Mouse (Mus musculus): Measurements from ENCODE around the gene Ubr2. TPM values are rescaled to one million over a fixed set of nuclear protein-coding genes. Genes with fewer than 3 reads are reported as not detected.

Ubr2 gene
- polyA plus RNA-seq, 1 experiment from 2014 or later: 23.0 TPM

DNA sequence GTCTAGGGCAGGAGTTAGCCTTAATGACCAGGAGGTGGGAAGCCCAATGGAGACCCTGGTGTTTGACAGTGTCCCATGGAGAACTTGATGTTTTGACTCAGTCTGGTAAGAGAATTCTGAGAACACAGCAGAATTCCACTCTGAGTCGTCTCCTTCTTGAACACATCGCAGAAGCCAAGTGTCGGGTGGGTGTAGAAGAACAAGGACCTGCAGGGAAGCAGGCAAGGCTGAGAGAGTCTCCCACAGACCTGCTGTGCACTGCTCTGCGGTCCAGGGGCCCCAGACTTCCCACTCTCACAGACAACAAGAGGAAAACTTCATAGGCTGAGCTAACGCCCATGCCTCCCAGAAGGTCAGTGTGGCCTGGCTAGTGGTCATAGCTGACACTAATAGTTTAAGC, 82.6 kb downstream of the Ubr2 start:
- no peak overlapping the region for H3K4me2 ChIP-seq (ENCODE audit: low read depth, low read length)
- WGBS: 96% methylated on average over 5 of the region's 5 CpGs
- H3K4me3 ChIP-seq (ENCODE audit: low read depth, low read length): no peak overlapping the region
- H3K36me3 ChIP-seq (ENCODE audit: control insufficient read depth, insufficient read depth, low read length): peaks cover 24% of the 10 kb centered on the region
- no peak for ATAC-seq (ENCODE audit: low read depth)
- no peaks in the 10 kb centered on the region for H3K9me3 ChIP-seq (ENCODE audit: control insufficient read depth, low read length)
- H3K27me3 ChIP-seq (ENCODE audit: control insufficient read depth, insufficient read depth, low read length): no peaks in the 10 kb centered on the region
- H3K9ac ChIP-seq (replicated peaks; ENCODE audit: low read depth, low read length): no peak overlapping the region
- no peaks in the 10 kb centered on the region for H3K4me1 ChIP-seq (ENCODE audit: control insufficient read depth, insufficient read depth, low read length)
- H3K27ac ChIP-seq (ENCODE audit: low read depth, low read length): no peak overlapping the region

DNA sequence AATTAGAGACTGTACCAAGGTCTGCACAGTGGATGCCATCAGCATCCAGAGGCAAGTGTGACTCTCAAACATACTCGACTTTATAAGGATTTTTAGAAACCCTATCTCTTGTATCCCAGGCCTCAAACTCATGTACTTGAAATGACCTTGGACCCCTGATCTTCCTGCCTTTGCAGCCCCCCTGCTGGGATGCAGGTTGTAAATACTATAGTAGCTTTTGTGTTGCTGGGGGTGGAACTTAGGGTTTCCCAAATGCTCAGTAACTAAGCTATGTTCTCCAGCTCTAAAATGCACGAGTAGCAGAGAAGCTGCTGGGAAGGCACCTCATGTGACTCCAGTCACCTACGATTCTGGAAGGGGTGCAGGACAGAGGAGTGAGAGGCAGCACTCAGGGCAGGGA, 83.4 kb downstream of the Ubr2 start:
- Histone ChIP-seq H3K27ac (ENCODE audit: low read depth, low read length) (no peak overlapping the region), H3K9me3 (ENCODE audit: control insufficient read depth, low read length) (no peaks in the 10 kb centered on the region), H3K4me2 (ENCODE audit: low read depth, low read length) (no peak overlapping the region), H3K4me1 (ENCODE audit: control insufficient read depth, insufficient read depth, low read length) (no peaks in the 10 kb centered on the region), H3K9ac (replicated peaks; ENCODE audit: low read depth, low read length) (no peak overlapping the region), H3K4me3 (ENCODE audit: low read depth, low read length) (no peak overlapping the region), H3K36me3 (ENCODE audit: control insufficient read depth, insufficient read depth, low read length) (peaks cover 17% of the 10 kb centered on the region), H3K27me3 (ENCODE audit: control insufficient read depth, insufficient read depth, low read length) (no peaks in the 10 kb centered on the region)
- 51% methylated on average over 3 of the region's 3 CpGs for WGBS
- no peak for ATAC-seq (ENCODE audit: low read depth)

DNA sequence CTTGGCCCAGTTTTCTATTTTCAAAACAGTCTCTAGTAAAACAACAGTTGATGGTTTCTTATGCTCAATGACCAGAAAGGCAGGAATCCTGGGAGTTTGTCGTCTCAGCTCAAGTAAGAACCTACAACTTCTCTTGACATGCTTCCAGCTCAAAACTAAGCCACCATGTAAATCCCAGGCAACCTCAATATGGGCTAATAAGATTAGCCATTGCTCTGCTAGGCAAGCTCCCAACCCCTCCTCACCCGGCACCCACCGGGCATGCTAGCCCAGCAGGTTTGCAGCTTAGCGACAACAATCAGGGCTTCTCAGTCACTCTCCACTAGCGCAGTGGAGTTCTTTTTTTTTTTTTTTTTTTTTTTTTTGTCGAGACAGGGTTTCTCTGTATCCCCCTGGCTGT, 84.2 kb downstream of the Ubr2 start:
- Histone ChIP-seq H3K9ac (replicated peaks; ENCODE audit: low read depth, low read length) (no peak overlapping the region), H3K27ac (ENCODE audit: low read depth, low read length) (no peak overlapping the region), H3K9me3 (ENCODE audit: control insufficient read depth, low read length) (no peaks in the 10 kb centered on the region), H3K27me3 (ENCODE audit: control insufficient read depth, insufficient read depth, low read length) (no peaks in the 10 kb centered on the region), H3K4me3 (ENCODE audit: low read depth, low read length) (no peak overlapping the region), H3K4me1 (ENCODE audit: control insufficient read depth, insufficient read depth, low read length) (no peaks in the 10 kb centered on the region), H3K36me3 (ENCODE audit: control insufficient read depth, insufficient read depth, low read length) (peaks cover 15% of the 10 kb centered on the region; the same call in 1 of the 2 replicates), H3K4me2 (ENCODE audit: low read depth, low read length) (no peak overlapping the region)
- ATAC-seq (ENCODE audit: low read depth): no peak
- WGBS: 73% methylated on average over 6 of the region's 6 CpGs

DNA sequence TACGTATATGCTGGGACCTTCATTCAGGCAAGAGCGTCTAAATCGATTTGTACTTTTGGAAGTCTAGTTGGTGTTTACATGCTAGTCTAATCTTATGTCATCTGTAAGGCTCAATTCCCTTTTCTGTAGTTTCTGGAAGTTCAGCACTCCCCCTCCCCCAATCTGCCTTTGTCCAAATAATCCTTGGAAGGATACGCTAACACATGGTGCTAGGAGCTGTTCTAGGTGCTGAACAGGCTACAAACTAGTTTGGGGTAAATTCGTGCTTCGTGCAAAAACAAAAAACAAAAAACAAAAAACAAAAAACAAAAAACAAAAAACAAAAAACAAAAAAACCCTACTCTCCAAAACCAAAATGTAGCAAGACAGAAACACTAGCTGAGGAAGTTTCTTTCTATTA, 89.5 kb downstream of the Ubr2 start:
- no peaks in the 10 kb centered on the region for H3K27me3 ChIP-seq (ENCODE audit: control insufficient read depth, insufficient read depth, low read length)
- no peaks in the 10 kb centered on the region for H3K9me3 ChIP-seq (ENCODE audit: control insufficient read depth, low read length)
- H3K4me1 ChIP-seq (ENCODE audit: control insufficient read depth, insufficient read depth, low read length): no peaks in the 10 kb centered on the region
- no peak for ATAC-seq (ENCODE audit: low read depth)
- H3K9ac ChIP-seq (replicated peaks; ENCODE audit: low read depth, low read length): no peak overlapping the region
- H3K4me3 ChIP-seq (ENCODE audit: low read depth, low read length): no peak overlapping the region
- H3K27ac ChIP-seq (ENCODE audit: low read depth, low read length): no peak overlapping the region
- H3K4me2 ChIP-seq (ENCODE audit: low read depth, low read length): no peak overlapping the region
- H3K36me3 ChIP-seq (ENCODE audit: control insufficient read depth, insufficient read depth, low read length): no peaks in the 10 kb centered on the region
- 72% methylated on average over 6 of the region's 6 CpGs for WGBS

DNA sequence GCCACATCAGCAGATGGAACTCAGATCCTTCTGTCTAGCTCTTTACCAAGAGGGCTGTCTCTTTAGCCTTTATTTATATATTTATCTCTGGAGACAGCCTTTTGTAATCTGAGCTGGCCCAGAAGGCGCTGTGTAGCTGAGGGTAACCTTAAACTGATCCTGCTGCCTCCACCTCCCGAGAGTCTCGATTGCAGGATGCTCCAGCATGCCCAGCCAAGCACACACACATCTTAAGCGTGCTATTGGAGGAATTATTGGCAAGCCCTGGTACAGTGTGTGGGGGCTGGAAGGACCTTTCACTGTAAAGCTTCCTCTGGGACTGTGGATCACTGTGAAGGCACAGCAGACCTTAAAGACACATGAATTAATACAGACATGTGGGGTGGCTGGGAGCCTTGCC, 91.4 kb downstream of the Ubr2 start:
- Histone ChIP-seq H3K27me3 (ENCODE audit: control insufficient read depth, insufficient read depth, low read length) (no peaks in the 10 kb centered on the region), H3K9me3 (ENCODE audit: control insufficient read depth, low read length) (no peaks in the 10 kb centered on the region), H3K4me3 (ENCODE audit: low read depth, low read length) (no peak overlapping the region), H3K4me2 (ENCODE audit: low read depth, low read length) (no peak overlapping the region), H3K27ac (ENCODE audit: low read depth, low read length) (no peak overlapping the region), H3K36me3 (ENCODE audit: control insufficient read depth, insufficient read depth, low read length) (no peaks in the 10 kb centered on the region), H3K9ac (replicated peaks; ENCODE audit: low read depth, low read length) (no peak overlapping the region), H3K4me1 (ENCODE audit: control insufficient read depth, insufficient read depth, low read length) (no peaks in the 10 kb centered on the region)
- no peak for ATAC-seq (ENCODE audit: low read depth)
- WGBS: 37% methylated on average over 4 of the region's 4 CpGs

DNA sequence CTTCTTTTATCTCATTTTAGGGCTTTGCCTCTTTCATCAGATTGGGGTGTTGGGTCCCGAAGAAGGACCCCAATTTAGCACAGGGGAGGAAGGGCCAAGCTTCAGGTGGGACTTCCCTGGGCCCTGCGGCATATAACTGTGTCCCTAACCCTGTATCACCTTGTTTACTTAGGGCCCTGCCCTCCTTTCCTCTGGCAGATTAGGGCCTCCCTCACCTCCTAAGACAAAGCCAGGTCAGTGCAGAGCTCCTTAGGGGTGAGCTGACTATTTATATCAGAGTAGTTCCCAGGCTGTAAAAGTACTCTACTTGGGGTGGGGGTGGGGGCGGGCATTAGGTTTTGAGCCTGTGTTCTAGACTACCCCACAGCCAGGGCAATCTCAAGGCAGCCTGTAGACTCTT, 95.2 kb downstream of the Ubr2 start:
- Histone ChIP-seq H3K27ac (ENCODE audit: low read depth, low read length) (no peak overlapping the region), H3K4me2 (ENCODE audit: low read depth, low read length) (no peak overlapping the region), H3K4me3 (ENCODE audit: low read depth, low read length) (no peak overlapping the region), H3K9me3 (ENCODE audit: control insufficient read depth, low read length) (no peaks in the 10 kb centered on the region), H3K4me1 (ENCODE audit: control insufficient read depth, insufficient read depth, low read length) (no peaks in the 10 kb centered on the region), H3K9ac (replicated peaks; ENCODE audit: low read depth, low read length) (no peak overlapping the region), H3K36me3 (ENCODE audit: control insufficient read depth, insufficient read depth, low read length) (no peaks in the 10 kb centered on the region), H3K27me3 (ENCODE audit: control insufficient read depth, insufficient read depth, low read length) (no peaks in the 10 kb centered on the region)
- ATAC-seq (ENCODE audit: low read depth): no peak
- 64% methylated on average over 3 of the region's 3 CpGs for whole genome bisulfite sequencing

DNA sequence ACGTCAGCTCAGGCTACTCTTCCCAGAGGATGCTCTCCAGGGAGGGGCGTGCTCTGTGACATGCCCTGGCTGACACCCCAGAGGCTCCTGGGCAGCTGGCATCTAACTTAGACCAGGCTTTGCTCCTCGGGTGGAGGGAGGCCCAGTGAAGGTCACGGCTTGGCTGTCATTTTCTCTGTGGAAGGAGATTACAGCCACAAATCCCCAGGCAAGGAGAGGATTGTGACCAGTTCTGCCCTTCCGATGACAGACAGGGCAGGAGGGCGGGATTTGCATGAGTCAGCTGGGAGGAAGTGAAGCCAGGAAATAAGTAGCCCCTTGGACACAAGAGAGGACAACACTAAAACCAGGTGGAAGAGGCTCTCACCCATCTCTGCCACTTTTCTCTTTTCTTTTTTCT, 98.0 kb downstream of the Ubr2 start:
- H3K4me3 ChIP-seq (ENCODE audit: low read depth, low read length): no peak overlapping the region
- WGBS: 66% methylated on average over 6 of the region's 6 CpGs

DNA sequence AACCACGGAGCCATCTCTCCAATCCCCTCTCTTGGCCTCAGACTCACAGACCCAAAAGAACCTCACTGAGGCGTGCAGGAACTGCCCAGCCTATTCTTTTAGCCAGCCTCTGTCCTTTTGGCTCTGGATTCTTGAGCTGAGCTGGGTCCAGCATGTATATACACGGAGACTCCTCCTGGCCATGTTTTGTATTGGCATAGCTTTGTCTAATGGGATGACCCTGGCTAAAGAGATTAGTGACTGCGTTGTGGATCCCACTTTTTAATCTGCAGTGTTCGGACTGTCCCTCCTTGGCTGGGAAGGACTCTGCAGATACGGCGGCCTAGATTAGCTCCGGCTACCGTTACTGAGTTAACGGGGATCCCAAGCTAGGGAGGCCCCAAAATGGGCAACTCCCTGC, 100.2 kb downstream of the Ubr2 start, which contains the start of gene Prph2:
Gene Prph2 (plus strand): TSS at position 274 of the 400 bp plus-strand sequence.
- H3K27ac ChIP-seq (ENCODE audit: low read depth, low read length): no peak within 1 kb of the TSS
- ATAC-seq (ENCODE audit: low read depth): no peak
- H3K4me3 ChIP-seq (ENCODE audit: low read depth, low read length): no peak within 1 kb of the TSS
- no peak within 1 kb of the TSS for H3K4me2 ChIP-seq (ENCODE audit: low read depth, low read length)
- 91% methylated on average over 10 of the region's 10 CpGs for WGBS
- H3K9me3 ChIP-seq (ENCODE audit: control insufficient read depth, low read length): no peaks in the 10 kb centered on the region
- H3K27me3 ChIP-seq (ENCODE audit: control insufficient read depth, insufficient read depth, low read length): no peaks in the 10 kb centered on the region
- no peak within 1 kb of the TSS for H3K9ac ChIP-seq (replicated peaks; ENCODE audit: low read depth, low read length)
- no peaks in the 10 kb centered on the region for H3K36me3 ChIP-seq (ENCODE audit: control insufficient read depth, insufficient read depth, low read length)
- no peaks in the 10 kb centered on the region for H3K4me1 ChIP-seq (ENCODE audit: control insufficient read depth, insufficient read depth, low read length)

More for the DNA sequence above, 98.0 kb downstream of the Ubr2 start:
- no peaks in the 10 kb centered on the region for H3K9me3 ChIP-seq (ENCODE audit: control insufficient read depth, low read length)
- no peak overlapping the region for H3K4me2 ChIP-seq (ENCODE audit: low read depth, low read length)
- ATAC-seq (ENCODE audit: low read depth): no peak
- no peaks in the 10 kb centered on the region for H3K4me1 ChIP-seq (ENCODE audit: control insufficient read depth, insufficient read depth, low read length)
- H3K27me3 ChIP-seq (ENCODE audit: control insufficient read depth, insufficient read depth, low read length): no peaks in the 10 kb centered on the region
- no peak overlapping the region for H3K9ac ChIP-seq (replicated peaks; ENCODE audit: low read depth, low read length)
- no peak overlapping the region for H3K27ac ChIP-seq (ENCODE audit: low read depth, low read length)
- no peaks in the 10 kb centered on the region for H3K36me3 ChIP-seq (ENCODE audit: control insufficient read depth, insufficient read depth, low read length)

DNA sequence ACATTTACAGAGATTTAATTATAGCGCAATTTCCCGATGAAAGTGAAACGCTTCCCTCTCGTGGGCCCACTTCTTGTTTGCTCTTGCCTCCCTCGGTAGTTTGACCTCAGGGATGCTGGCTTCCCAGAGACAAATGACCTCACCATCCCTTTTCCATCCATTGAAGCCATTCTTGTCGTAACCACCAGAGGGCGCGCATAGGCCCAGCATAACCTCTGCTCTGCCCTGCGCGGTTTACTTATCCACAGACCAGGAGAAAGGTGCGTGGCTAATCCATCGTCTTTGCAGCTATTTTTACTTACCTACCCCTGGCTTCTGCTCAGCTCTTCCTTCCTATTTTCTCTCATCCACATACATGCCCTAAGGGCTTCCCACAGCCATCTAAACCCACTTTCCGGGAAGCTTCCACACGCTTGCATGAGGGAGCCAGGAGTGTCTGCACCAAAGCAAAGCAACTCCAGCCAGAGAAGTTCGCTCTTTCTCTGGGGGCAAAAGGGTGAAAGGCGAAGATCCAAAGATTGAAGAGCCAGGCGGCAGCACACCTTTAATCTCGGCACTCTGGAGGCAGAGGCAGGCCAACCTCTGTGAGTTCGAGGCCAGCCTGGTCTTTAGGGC, 106.4 kb downstream of the Ubr2 start:
- no peak overlapping the region for H3K4me3 ChIP-seq (ENCODE audit: low read depth, low read length)
- no peaks in the 10 kb centered on the region for H3K4me1 ChIP-seq (ENCODE audit: control insufficient read depth, insufficient read depth, low read length)
- H3K9me3 ChIP-seq (ENCODE audit: control insufficient read depth, low read length): no peaks in the 10 kb centered on the region
- 26% methylated on average over 19 of the region's 19 CpGs for whole genome bisulfite sequencing
- no peaks in the 10 kb centered on the region for H3K27me3 ChIP-seq (ENCODE audit: control insufficient read depth, insufficient read depth, low read length)
- H3K9ac ChIP-seq (replicated peaks; ENCODE audit: low read depth, low read length): no peak overlapping the region
- H3K4me2 ChIP-seq (ENCODE audit: low read depth, low read length): no peak overlapping the region; the same call in 1 of the 2 replicates
- H3K36me3 ChIP-seq (ENCODE audit: control insufficient read depth, insufficient read depth, low read length): no peaks in the 10 kb centered on the region
- H3K27ac ChIP-seq (ENCODE audit: low read depth, low read length): no peak overlapping the region
- ATAC-seq (ENCODE audit: low read depth): peak; percentile 79

Data from neural tube, embryonic 14.5 days (tissue).